Mouse (Mus musculus): ENCODE measurements around the gene Tlx1.
A peak's percentile ranks its signal among the peaks of the same experiment; 100 is the strongest.

The Tlx1 gene

DNA sequence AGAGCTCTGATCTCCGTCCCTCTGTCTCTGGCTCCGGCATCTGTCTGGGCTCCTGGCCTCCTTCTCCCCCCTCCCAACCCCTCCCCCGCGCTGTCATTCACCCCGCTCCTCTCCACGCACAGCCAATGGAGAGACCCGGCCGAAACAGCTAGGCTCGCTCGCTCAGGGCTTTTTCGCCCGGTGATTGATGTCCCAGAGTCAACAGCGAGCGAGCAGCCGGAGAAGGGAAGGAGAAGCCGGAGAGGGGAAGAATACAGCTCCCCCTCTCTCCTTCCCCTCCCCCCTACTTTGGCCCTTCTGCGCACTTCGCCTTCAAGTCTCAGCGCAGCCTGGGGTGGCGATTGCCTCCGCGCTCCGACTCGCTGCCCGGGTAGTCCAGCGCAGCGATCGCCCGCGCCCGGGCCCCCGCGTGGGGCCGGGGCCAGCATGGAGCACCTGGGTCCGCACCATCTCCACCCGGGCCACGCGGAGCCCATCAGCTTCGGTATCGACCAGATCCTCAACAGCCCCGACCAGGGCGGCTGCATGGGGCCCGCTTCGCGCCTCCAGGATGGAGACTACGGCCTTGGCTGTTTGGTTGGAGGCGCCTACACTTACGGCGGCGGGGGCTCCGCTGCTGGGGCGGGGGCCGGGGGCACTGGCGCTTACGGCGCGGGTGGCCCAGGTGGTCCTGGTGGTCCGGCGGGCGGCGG is at the start of gene Tlx1:
TSS of gene Tlx1 (plus strand) at position 191 of the 692 bp plus-strand sequence.
- no peak for DNase-seq (ENCODE audit: low spot score in 2 of 2)

DNA sequence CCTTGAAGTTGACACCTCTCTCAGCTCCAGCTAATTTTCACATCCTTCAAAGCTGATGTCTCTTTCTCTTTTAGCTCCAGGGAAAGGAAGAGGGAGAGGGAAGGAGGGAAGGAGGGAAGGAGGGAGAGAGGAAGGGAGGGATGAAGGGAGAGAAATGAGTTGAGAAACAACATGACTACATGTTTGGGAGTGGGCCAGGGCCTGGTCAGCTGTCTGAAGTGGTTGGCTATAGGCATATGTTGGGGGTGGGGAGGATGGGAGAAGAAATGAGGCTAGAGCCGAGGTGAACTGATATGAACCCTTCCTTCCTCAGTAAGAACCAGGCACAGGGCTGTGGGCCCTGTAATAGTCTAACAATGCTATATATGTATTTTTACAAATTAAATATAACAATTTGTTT is 44.9 kb upstream of the Tlx1 start:
- DNase-seq (ENCODE audit: low spot score in 2 of 2) = no peak

DNA sequence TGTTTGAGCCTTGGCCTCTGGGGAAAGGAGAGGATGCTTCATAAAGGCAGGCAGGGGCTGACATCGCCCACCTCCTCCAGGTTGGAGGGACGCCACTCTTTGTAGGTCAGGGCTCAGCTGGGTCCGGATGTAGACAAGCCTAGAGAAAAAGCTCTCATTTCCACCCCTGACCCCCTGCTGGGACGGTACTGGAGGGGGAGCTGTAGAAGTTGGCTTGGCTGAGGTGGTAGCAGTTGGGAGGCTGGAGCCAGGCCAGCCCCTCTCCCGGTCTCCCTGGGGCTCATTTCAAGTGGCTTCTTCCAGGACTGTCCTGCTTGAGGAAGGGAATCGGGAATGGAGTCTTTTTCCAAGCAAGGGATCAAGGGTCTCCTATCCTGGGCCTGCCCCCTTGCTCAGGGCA is 43.8 kb upstream of the Tlx1 start:
- DNase-seq (ENCODE audit: low spot score in 2 of 2) = no peak

DNA sequence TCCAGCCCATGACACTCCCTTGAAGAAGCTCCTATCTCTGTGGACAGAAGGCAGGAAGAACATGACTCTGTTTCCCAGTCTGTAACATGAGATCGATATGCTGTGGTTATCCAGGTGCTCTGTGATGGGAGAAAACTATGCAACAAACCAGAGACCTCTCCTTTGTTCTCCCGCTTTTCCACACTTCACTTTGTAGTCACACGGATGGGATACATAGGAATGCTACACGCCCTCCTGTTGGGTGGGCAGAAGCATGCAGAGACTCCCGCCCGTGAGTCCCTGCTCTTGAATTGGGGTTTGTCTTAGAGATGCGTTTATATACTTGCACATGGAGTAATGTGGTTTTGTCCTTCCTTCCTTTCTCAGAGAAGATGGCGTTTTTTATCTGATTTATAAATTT is 39.8 kb upstream of the Tlx1 start:
- no peak for DNase-seq (ENCODE audit: low spot score in 2 of 2)

DNA sequence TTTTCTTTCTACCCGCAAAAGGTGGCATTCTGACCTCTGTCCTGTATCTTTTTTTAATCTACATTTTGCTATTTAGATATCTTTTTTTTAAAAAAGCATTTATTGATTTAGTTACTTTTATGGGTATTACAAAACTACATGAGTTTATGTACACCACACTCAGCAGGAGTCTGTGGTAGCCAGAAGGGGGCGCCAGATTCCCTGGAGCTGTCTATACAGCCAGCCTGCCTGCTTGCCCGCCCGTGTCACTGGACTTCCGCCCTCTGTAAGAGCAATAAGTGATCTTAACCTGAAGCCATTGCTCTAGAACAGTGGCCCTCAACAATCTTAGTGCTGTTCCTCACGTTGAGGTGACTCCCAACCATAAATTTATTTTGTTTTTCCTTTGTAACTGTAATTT is 38.0 kb upstream of the Tlx1 start:
- peak in 1 of 2 experiments; percentile 38 for DNase-seq (ENCODE audit: low spot score in 2 of 2)

DNA sequence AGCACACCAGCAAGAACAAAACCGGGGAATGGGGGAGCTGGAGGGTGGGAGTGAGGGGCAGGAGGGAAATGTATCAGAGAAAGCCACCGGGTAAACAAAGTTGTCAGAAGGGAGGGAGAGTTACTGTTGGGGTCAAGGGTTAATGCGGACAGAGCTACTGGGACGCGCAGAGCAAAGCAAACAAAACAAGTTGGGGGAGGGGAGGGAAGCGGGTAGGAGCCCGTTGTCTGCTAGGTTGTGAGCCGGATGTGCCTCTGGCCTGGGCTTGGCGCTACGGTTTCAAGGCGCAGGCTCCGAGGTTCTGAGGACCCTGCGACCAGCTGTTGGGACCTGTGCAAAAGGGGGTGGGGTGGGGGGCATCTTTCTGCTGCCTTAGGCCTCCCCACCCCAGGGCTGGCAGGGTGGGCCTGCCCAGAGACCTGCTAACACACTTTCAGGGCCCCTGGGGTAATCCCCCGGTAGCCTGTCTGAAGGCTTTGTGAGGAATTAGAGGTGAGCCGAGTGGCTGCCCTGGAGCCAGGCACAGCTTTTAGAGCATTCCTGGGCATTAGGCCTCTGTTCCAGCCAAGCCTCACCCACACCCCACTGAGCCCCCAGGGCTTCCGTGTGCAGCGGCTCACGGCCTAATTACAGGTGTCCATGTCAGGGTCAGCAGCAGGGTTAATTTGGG is 36.6 kb upstream of the Tlx1 start:
- no peak for DNase-seq (ENCODE audit: low spot score in 2 of 2)

DNA sequence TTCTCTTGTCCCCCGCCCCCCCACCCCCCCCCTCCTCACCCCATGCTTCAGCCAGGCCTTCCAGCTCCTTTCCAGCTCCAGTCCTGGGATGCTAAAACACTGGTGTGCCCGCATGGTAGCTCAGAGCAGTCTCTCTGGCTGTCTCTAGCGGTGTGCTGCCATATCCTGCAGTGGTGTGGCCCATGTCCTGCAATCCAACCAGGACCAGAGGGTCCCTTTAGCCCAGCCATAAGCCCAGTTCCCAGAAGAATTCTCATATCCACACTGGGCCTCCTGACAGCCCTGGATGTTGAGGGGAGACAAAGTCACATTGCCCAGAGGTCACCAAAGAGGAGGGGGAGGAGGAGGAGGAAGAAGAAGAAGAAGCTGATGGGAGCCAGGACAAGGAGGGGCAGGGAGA is 35.7 kb upstream of the Tlx1 start:
- no peak for DNase-seq (ENCODE audit: low spot score in 2 of 2)

DNA sequence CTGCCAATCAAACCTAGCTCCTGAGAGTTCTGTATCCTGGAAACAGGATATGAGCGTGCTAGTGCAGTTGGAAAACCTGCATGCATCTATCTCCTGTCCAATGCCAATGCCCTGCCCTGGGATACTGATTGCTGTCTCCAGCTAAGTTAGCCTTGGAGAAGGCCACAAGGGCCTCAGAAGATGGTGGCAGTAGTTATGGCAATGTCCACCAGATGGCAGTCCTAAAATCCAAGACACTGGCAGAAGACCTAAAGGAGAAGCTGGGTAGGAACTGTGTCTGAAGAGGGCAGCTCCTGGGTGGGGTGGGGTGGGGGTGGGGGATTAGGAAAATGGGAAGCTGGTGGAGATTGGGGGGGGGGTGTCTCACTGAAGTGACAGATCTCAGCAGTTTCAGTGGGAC is 33.7 kb upstream of the Tlx1 start:
- peak in 1 of 2 experiments; percentile 40 for DNase-seq (ENCODE audit: low spot score in 2 of 2)

DNA sequence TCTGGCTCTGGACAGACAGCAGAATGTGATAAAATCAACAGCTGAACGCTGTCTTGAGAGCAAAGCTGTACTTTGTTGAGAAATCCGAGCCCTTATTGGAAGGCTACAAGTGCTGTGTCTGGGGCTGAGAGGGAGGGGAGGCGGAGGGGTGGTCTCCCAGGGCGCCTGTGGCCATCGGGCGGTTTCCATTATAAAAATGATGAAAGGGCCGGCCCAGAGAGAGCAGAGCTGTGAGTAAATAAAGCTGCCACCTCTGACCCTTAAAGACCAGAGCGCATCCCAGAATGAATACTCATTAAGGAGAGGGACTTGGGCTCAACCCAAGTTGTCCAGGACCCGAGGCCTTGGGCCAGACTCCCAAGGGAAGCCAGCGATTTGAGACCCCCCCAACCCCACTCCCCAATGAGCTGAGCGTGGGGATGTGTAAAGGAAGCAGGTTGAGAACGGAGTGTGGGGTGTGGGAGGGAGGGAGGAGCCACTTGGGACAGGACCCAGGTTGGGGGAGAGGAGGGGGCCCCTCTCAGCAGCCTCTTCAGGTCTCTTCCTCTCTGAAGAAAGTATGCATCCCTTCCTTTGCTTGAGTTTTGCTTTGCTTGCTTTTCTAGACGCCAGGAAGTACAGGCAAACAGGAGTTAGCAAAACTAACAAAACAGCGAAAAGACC is 18.4 kb upstream of the Tlx1 start:
- peak in 1 of 2 experiments; percentile 14 for DNase-seq (ENCODE audit: low spot score in 2 of 2)

DNA sequence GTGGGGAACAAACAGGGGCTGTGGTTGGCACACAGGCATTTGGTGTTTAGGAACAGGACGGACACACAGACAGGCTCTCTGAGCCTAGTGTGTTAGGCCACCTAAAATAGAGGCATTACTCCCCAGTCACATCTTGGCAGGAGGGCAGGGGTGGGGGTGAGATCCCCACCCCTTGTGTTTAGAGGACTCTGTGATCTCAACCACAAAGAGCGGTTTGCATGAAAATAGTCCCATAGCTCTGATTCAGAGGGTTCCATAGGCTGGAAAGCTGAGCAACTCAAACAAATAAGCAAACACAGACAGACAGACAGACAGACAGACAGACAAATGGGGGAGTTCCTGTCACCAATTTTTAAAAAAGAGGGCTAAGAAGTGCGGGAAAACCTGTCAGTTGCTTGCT is 7.9 kb upstream of the Tlx1 start:
- DNase-seq (ENCODE audit: low spot score in 2 of 2) = no peak

DNA sequence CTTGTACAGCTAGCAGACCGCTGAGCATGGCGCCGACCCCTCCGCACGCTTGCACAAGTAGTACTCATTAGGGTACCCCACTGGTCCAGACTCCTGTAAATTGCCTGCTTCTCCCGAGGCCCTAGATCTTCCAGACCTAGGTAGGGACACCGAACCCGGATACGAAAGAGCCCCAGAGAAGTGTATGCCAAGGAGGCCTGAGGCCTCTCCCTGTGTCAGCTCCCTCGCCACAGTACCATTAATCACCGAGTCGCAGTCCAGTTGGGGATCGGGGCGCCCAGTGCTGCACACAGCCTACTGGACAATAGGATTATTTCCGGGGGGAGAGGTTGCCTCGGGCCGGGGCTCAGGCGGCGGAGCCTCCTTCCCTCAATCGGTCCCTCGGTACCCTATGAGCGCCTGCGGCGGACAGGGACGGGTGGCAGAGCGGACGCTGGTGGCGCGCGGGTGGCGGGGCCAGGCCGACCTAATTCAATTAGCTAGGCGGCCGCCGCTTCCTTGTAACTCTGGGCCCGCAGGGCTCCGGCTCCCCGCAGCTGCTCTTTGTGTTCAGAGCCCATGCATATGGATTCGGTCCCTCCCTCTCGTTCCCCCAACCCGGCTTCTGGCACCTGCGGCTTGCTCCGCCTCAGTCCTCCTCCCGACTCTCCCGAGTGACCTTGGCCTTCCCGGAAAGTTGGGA is 7.1 kb upstream of the Tlx1 start:
- DNase-seq (ENCODE audit: low spot score in 2 of 2) = no peak

DNA sequence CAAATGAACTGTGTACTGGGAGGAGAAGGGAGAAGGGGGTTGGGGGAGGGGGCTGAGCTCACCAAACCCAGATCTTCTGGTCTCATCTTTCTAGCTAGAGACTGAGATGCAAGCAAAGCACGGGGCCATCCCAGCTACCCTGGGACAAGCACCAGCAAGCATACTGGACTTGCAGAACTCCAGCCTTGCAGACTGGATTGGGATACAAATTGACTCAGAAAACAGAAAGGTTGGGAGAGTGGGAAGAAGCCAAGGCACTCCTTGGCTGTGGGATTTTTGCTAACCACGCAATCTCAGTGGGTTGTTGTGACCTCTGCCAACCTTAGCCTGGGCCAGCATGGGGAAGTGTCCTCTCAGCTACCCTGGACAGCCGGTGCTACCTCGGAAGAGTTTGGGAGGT is 3.4 kb upstream of the Tlx1 start:
- DNase-seq (ENCODE audit: low spot score in 2 of 2) = no peak

DNA sequence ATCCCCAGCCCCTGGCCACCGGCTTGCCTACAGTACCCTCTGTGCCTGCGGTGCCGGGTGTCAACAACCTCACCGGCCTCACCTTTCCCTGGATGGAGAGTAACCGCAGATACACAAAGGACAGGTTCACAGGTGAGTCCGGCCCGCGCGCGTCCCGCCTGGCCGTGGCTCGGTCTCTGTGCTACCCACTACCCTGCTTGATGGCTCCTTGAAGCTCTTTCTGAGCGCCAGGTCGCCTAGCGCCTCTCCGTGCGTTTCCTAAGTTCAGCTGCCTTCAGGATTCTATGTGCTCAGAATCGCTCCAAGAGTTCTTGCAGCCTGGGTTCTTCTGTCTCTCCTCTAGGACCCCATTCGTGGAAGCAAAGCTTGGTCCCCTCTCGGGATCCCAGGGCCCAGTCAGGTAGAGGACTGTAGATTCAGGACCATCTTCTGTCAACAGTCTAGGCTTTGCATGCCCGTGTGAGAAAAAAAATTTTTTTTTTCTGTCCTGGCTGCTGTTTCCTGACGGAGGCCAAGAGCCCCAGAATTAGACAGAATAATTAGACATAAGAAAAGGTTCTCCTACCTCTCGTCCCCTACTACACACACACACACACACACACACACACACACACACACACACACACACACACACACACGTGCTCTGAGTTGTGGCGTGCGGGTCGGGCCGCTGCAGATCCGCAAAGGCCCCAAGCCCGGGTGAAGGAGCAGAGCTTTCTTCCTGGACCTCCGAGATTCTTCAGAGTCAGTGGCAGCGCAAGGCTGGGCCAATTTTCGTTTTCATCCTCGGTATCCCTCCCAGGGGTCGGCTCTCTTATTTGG is 1.1 kb downstream of the Tlx1 start:
- no peak for DNase-seq (ENCODE audit: low spot score in 2 of 2)

DNA sequence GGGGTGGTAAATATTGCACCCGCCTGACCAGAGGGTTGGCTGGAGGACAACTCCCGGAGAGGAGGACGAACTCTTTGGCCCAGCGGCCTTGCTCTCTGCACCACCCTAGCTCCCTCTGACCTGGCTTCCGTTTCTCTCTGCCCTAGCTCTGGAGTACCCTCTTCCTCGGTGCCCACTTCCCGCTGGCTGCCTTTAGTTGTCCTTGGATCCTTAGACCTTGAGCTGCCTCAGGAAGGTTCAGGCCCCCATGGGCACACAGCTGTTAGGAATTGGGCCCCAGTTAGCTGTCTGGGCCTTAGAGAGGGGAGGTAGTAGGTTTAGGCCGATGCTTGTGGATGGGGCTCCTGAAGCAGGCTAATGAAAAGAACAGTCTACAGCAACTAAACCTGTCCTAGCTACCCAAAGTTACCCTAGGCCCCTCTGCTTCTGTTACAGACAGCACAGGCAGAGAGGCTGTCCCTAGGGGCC is 1.7 kb downstream of the Tlx1 start:
- DNase-seq (ENCODE audit: low spot score in 2 of 2) = no peak

DNA sequence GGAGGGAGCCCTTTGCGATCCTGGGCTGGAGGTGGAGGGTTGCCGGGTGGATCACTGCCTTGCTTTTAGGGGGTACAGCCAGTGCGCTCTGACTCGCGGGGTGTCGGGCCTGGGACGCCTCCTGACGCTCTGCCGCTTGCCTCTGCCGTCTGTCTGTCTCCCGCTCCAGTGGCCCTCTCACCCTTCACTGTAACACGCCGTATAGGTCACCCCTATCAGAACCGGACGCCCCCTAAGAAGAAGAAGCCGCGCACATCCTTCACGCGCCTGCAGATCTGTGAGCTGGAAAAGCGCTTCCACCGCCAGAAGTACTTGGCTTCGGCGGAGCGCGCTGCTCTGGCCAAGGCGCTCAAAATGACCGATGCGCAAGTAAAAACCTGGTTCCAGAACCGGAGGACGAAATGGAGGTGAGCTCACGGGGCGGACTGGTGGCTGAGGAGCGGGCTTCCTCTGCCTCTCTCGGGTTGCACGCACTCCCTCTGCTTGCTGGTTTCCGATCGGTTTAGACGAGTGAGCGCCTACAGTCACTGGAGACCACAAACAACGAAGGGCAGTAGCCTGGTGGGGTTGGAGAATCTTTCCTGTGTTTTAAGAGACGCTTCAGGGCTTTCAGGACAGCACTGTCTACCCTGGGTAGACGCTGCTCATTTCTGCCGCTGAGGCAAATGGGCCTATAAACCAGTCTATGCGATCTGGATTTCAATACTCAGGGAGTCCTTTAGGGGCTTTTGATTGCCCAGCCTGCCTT is 3.0 kb downstream of the Tlx1 start:
- no peak for DNase-seq (ENCODE audit: low spot score in 2 of 2)

DNA sequence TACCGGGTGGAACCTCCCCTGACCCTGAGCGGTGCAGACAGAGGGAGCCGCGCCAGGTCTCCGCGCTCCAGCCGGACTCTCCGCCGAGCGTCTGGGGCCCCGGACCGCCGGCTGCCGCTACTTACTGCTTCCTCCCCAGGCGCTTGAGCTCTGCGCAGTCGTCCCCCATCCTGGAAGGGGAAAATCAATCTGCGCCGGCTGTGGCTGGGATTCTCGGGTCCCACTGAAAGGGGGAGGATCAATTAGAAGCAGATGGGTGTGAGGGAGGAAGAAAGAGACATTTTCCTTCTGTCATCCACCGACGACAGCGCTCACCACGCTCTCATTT is 3.5 kb downstream of the Tlx1 start:
- DNase-seq (ENCODE audit: low spot score in 2 of 2) = no peak

DNA sequence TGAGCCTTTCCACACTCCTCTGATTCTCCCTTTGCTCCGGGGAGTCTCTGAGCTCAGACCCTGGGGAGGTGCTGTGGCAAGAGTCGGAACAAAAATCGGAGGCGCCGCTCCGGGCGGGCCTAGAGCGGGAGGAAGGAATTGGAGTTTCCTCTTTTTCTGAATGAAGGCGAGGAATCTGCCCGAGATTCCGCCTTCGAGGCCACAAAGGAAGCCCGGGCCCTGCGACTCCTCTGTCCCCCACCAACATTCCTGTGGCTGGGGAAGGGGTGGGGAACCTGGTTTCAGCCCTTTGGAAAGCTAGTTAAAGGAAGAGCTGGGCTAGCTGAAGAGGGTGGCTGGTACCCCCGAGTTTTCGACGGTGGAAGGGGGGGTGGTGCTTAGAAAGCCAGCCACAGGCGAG is 4.0 kb downstream of the Tlx1 start:
- DNase-seq (ENCODE audit: low spot score in 2 of 2) = no peak

DNA sequence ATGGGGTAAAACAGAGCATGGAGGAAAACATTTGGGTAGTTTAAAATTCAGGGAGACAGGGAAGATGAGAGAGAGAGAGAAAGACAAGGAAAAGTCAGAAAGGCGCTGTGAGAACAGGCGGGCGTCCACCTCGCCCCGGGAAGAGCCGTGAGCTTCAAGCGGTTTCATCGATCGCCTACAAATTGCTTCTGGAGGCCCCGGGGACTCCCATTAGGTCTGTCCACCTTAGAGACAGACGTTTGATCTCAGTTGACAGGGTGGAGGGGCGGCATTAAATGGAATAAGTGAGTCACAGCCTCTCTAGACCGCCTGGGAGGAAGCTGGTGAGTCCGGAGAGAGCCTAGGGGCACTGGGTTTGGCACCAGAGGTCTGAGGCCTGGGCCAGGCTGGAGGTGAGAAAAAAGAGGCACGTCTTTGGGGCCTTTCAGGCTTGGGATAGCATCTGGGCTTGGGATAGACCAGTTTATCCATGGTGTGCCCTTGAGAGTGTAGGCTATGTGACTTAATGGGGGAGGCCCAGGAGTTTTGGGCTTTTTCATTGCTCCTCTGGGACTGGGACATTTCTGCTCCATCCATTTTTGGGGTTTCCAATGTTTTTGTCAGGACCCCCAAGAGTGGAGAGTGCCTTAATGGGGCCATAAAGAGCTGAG is 4.8 kb downstream of the Tlx1 start:
- no peak for DNase-seq (ENCODE audit: low spot score in 2 of 2)

DNA sequence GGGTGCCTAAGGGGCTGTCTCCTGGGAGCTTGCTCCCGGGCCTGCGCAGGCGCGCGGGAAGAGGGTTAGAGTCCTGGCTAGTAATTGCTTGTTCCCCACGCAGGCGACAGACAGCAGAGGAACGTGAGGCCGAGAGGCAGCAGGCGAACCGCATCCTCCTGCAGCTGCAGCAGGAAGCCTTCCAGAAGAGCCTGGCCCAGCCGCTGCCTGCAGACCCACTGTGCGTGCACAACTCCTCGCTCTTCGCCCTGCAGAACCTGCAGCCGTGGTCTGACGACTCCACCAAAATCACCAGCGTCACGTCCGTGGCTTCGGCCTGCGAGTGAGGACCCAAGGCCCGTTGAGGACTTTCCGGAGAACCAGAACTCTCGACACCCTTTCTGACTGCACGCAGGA is 5.3 kb downstream of the Tlx1 start:
- DNase-seq (ENCODE audit: low spot score in 2 of 2) = no peak

DNA sequence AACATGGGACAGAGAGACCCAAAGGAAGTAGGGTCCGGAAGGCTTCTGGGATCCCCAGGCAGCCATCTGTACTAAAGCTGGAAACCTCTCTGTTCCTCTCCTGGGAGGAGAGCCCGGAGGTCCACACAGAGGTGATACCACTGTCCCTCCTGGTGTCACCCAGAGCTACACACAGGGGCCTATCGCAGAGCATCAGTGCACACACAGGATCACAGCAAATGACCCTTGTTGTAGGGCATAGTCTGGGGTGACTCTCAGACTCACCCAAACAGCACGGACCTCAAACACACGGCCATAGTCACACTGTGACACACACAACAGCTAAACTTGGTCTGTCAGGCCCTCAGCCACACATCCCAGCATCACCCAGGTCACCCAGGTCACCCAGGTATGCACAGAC is 5.9 kb downstream of the Tlx1 start:
- no peak for DNase-seq (ENCODE audit: low spot score in 2 of 2)

DNA sequence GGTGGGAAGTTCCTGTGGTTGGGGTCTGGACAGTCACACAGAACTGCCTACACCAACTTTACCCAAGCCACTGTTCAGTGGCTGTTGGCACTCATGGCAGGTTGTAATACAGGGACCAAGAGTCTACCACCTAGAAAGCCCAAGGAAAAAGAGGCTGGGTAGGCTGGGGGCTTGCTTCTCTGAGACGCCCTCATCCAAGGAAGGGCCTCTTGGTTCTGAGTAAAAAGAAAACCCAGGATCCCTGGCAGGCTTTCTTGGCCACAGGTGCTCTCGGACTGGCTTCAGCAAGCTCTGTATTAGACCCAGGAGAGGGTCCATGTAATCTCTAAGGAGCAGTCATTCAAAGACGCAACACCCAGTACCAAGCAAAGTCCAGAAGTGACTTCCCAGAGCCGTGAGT is 7.7 kb downstream of the Tlx1 start:
- DNase-seq (ENCODE audit: low spot score in 2 of 2) = no peak

All from spleen, postnatal 10 days (tissue).